ENCODE assay signal across 26 mouse cellular contexts in the genomic region with DNA sequence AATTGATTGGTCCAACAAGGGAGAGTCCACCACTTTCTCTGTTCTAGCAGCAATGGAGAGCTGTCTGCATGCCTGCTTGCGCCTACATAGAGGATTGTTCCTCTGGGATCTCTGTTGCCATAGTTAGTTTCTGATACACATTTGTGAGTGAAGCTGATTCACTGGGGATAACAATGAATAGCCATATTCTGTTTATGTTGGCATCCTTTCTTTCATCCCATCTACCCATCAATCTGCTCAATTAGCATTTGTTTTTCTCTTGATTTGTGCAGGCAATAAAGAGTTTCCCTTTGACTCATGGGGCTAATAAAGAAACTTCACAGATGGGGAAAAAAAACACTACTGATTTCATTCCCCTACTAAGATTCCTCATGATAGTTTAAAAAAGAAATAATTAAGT.
"Had no signal": no experiment of that assay in that cellular context is flagged by ENCODE, and none has a peak within 500 bp of the region (broad histone marks: within the 10 kb centered on the region; RNA-seq: fewer than 3 reads in every experiment).

No protein-coding gene starts in this region.

- H3K27ac ChIP-seq: gastrocnemius, adult 2 months; heart, embryonic 10.5 days; heart, embryonic 13.5 days; heart, embryonic 15.5 days; hindbrain, embryonic 13.5 days; hindbrain, embryonic 15.5 days; hindbrain, postnatal 0 days; left cerebral cortex, adult 2 months; limb, embryonic 10.5 days; limb, embryonic 12.5 days; liver, embryonic 13.5 days; liver, embryonic 15.5 days had no signal

- H3K4me1 ChIP-seq: liver, embryonic 13.5 days; liver, embryonic 15.5 days had no signal

- H3K4me3 ChIP-seq: gastrocnemius, adult 2 months; heart, embryonic 10.5 days; heart, embryonic 13.5 days; heart, embryonic 15.5 days; hindbrain, embryonic 13.5 days; hindbrain, embryonic 15.5 days; left cerebral cortex, adult 2 months; limb, embryonic 10.5 days; limb, embryonic 12.5 days; liver, embryonic 13.5 days; liver, embryonic 15.5 days had no signal

- H3K9ac ChIP-seq: heart, embryonic 13.5 days; heart, embryonic 15.5 days; hindbrain, embryonic 13.5 days; hindbrain, embryonic 15.5 days; limb, embryonic 12.5 days; liver, embryonic 13.5 days; liver, embryonic 15.5 days; liver, postnatal 0 days had no signal

- DNase-seq: gastrocnemius, adult 2 months; gastrocnemius, postnatal 10 days; gastrocnemius, postnatal 25 days; heart, adult 18-20 months; heart, postnatal 14 days; heart, postnatal 36 days; kidney, adult 18-20 months; kidney, adult 8-10 months; kidney, postnatal 10 days; kidney, postnatal 25 days; kidney, postnatal 4 days; liver; liver, embryonic 13.5 days; liver, postnatal 0 days had no signal

- H3K4me2 ChIP-seq: heart, embryonic 13.5 days; heart, embryonic 15.5 days; hindbrain, embryonic 13.5 days; hindbrain, embryonic 15.5 days; limb, embryonic 12.5 days; liver, embryonic 11.5 days; liver, embryonic 13.5 days; liver, embryonic 15.5 days had no signal

- ATAC-seq: hindbrain, postnatal 0 days; intestine, postnatal 0 days; liver, postnatal 0 days had no signal

- H3K27me3 ChIP-seq: heart, embryonic 13.5 days; heart, embryonic 15.5 days; hindbrain, embryonic 13.5 days; hindbrain, embryonic 15.5 days; limb, embryonic 12.5 days; liver, embryonic 13.5 days; liver, embryonic 15.5 days had no signal

- H3K36me3 ChIP-seq: heart, embryonic 15.5 days; hindbrain, embryonic 13.5 days; hindbrain, embryonic 15.5 days; limb, embryonic 10.5 days; liver, embryonic 13.5 days; liver, embryonic 15.5 days had no signal

- H3K9me3 ChIP-seq: heart, embryonic 10.5 days; heart, embryonic 13.5 days; heart, embryonic 15.5 days; hindbrain, embryonic 13.5 days; hindbrain, embryonic 15.5 days; limb, embryonic 10.5 days; limb, embryonic 12.5 days; liver, embryonic 13.5 days; liver, embryonic 15.5 days had no signal
